Mouse (Mus musculus): Measurements from ENCODE around the gene Tnrc6b.

DNA sequence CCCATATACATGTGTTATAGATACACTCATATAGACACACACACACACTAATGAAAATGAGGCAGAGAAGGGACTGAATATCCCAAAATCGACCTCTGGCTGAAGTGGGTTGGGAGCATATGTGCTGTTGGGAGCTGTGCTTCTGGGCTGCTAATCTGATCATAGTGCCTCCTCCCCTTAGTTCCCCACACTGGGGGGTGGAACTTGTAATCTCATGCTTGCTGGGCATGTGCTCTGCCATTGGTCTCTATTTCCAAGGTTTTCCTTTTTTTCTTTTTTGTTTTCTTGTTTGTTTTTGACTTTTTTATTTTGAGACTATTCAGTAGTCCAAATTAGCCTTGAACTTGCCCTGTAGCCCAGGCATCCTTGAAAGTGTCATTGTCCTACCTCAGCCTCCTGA, 277.2 kb downstream of the Tnrc6b start:
- no peak for TF ChIP-seq CTCF (IDR thresholded peaks at IDR 0.05; ENCODE audit: extremely low read depth, insufficient read length, insufficient replicate concordance, low read depth, low read length)
- TF ChIP-seq POLR2A (IDR thresholded peaks at IDR 0.05; ENCODE audit: low read depth, low read length): no peak
